Mouse (Mus musculus): ENCODE measurements at regions not wholly inside any gene's neighbourhood (a gene's known extent, or its start where the extent isn't known, plus 50 kb on each side); places are given as distances from the start of the nearest gene placed in this dataset.

GRCm38 (mm10) chr2:72619446-72619845, 143.5 kb downstream of the Cdca7 start:
- TF ChIP-seq CTCF (IDR thresholded peaks at IDR 0.05) (no peak), POLR2A (IDR thresholded peaks at IDR 0.05; ENCODE audit: insufficient read depth, low read depth, low read length) (no peak)
